Mouse (Mus musculus) frontal cortex, adult (tissue): ENCODE measurements around the gene Ldb2.

Experiments used
- ATAC-seq: cut with Nextera tagmentation; 2 replicates; pipeline ENCODE4 v1.9.2; 2017; ENCODE audit warnings: mild to moderate bottlenecking, moderate library complexity, mixed read lengths; ENCODE audit not compliant: low TSS enrichment

Ldb2 gene

GRCm38 (mm10) chr5:44799053-44799860, at the start of gene Ldb2:
Gene Ldb2, minus strand, starts transcription at chr5:44799680.
- ATAC-seq: peak; percentile 97

DNA sequence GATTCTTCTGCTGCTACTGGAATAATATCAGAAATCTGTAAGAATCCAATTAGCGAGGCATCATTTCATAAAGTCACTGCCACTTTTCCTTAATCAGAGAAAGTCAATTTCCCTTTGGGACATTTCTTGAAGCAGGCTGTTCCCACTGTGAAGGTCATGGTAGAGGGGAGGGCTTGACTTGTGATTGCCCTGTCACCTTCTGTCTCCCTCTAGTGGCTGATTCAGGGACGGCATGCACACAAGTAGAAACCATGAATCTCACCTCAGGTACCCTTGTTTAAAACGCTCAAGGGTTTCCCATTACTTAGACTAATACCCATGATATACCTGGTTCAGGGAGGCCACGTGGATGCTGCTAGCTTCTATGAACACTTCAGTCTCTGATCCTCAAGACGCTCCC, 31.8 kb upstream of the Ldb2 start:
- ATAC-seq: no peak

- ATAC-seq: no peak
Observed at GRCm38 (mm10) chr5:44815506-44815905, 16.0 kb upstream of the Ldb2 start.

DNA sequence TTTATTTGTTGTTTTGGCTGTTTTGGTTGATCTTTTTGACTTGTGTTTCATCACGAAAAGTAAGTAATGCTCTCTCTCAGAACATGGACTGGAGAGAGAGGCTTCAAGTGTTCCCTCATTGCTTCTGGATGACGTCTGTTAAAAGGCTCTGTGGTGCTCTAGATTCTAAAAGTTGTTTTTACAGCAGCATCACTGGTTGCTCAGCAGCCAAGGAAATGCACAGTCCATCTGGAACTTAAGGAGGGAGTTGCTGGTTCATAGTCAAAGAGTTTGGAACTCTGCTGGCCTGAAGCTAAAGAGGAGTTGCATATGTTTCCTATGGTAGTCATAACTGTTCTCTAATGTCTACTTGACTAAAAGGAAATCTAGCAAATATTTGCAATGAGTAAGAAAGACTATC, 6.5 kb upstream of the Ldb2 start:
- peak; percentile 94 for ATAC-seq

DNA sequence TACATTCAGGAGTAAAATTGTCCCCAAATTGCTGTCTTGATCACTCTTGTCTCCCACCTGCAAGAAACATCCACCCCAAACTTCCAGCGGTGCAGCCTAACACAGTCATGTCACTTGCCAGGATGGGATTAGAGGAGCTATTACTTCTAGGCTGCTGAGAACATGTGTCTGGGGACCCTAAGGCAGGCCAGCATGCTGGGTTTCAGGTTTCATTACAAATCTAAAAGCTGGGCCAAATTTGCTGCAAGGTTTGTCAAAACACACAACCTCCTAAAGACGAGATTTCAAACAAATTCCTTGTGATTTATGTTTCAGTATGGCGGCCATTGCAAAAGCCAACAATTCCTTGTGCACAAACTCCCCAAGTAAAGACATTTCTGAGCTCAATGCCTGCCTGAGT, 1.6 kb upstream of the Ldb2 start:
- ATAC-seq: no peak

DNA sequence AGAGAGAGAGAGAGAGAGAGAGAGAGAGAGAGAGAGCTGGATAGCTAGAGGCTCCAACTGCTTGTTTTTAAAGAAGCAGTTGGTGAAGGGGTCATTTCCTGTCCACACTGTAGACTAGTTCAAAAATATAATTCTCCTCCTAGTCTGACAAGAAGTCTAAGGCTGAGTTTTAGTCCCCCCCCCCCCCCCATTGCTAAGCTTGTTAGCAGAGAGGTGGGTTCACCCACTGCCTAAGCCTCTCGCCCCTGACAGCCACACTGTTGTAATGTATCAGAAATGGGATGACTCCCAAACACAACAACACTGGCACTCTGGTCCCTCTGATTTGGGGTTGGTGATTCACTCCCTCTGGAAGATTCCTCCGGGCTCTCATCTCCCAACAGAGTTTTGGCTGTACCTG, 381 bp upstream of the Ldb2 start:
- ATAC-seq: peak; percentile 40

- no peak for ATAC-seq
Observed at GRCm38 (mm10) chr5:44798493-44798892, 987 bp downstream of the Ldb2 start.

DNA sequence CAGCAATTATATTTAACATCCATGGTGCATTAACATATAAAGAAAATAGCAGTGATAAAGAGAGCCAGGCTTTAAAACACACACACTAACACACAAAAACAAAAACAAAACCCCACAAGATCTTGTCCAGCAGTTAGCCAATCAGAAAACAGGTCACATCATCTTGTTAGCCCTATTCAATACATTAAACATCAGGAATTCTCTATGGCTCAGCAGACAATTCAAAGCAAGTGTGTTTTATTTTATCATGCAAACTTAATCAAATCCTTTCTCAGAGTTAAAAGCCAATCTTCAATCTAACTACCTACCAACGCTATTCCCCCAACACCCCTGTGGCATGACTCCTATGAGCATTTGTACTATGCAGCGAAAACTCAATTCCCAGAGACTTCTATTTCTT, 1.4 kb downstream of the Ldb2 start:
- no peak for ATAC-seq

DNA sequence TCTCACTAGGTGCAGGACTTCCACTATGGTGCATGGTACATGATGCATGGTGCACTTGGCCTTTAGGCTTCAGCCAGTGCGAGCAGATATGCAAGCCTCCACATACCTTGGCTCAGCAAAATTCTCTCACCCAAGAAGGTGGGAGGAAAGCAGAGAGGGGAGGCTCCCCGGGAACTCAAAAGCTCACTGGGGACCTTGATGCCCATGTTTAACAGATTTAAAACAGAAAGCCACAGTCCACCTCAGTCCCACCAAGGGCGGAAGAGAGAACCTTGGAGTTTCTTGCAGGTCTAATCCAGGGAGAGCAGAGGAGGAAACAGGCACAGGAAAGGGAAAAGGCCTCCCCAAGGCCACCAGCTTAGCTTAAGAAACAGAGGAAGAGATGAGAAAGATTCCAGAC, 14.9 kb downstream of the Ldb2 start:
- peak; percentile 28; the same call in 1 of the 2 replicates for ATAC-seq

- peak; percentile 85 for ATAC-seq
Observed at GRCm38 (mm10) chr5:44779340-44779739, 20.1 kb downstream of the Ldb2 start.

DNA sequence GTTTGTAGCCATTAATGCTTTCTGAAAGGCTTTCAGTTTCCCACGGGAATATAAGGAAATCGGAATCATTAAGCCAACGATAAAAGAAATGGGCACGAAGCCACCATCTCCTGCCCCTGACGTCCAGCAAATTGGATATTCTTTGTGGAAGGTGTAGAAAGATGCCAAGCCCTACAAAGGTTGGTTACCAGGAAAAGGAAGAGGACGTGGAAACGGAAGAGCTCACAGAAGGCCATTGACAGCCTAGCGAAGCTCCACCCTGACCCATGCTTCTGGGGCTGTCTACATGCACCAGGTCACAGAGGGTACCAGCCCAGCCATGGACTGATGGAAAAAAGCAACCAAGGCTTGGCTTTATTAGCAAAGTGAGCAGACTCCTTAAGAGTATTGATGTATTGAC, 31.0 kb downstream of the Ldb2 start:
- no peak for ATAC-seq

- ATAC-seq: no peak
Observed at GRCm38 (mm10) chr5:44764911-44765310, 34.6 kb downstream of the Ldb2 start.

GRCm38 (mm10) chr5:44759178-44759577, 40.3 kb downstream of the Ldb2 start:
- no peak for ATAC-seq

DNA sequence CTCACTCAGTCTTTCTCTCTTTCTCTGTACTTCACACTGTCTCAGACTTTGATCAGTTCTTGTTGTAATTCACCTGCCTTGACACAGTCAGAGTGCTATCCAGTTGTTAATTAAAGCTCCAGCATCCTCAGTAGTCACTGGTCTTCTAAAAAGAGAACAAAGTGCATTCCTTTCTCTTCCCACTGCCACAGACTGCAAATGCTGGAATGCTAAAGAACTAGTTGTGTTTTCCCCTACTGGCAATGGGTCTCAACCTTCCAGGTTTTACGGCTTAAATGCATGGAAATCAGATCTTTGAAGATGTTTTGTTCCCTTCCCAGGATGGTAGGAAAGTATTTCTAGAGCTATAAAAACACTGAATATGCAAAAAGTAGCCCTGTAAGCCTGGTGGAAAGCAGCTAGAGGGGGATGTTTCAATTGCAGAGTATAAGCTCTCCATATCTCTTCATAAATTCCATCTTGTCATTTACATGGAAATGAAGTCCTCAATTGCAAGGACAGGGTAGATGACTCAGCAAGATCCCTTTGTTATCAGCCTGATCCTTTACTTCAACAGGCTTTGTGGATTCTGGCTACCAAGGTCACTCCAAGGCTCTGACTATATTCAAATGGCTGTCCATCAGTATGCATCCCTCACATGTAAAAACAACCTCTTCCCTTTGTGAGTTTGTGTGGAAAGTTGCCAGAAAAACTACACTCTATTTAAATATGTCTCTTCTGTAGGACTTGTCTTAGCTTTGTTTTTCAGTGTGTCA, 45.1 kb downstream of the Ldb2 start:
- ATAC-seq: peak; percentile 55

DNA sequence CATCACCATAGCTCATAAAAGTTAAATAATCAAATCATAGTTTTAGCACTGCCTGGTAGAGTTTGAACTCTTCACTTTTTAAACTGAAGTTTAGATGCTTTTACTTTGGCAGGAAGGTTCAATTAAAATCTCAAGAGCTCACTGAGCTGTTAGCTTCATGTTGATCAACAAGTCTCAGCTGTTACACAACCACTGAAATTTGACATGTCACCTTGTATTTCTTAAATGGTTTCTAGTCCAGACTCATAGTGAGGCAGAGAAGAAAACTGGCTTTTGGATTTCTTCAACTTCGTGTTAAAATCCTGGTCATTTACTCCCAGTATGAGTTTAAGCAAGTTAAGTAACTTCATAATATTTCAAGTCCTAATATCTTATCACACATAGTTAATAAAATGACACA, 53.8 kb downstream of the Ldb2 start:
- ATAC-seq: no peak

DNA sequence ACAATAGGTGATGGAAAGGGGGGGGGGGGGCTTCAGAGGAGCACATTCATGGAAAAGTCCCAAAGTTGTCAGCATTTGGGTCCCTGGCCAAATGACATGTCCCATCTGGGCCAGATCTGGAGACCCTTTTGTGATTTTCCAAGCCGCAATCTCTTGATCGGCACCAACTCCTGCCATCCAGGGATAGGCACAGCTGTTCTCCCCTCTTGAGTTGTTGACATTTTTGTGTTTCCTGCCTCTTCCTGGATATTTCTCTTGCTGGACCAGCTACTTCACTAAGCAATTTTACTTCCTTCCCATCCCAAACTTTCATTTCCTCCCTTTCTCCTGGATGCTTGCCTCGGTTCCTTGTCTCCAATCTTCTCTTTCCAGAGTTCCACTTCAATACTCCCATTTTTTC, 63.1 kb downstream of the Ldb2 start:
- ATAC-seq: no peak

DNA sequence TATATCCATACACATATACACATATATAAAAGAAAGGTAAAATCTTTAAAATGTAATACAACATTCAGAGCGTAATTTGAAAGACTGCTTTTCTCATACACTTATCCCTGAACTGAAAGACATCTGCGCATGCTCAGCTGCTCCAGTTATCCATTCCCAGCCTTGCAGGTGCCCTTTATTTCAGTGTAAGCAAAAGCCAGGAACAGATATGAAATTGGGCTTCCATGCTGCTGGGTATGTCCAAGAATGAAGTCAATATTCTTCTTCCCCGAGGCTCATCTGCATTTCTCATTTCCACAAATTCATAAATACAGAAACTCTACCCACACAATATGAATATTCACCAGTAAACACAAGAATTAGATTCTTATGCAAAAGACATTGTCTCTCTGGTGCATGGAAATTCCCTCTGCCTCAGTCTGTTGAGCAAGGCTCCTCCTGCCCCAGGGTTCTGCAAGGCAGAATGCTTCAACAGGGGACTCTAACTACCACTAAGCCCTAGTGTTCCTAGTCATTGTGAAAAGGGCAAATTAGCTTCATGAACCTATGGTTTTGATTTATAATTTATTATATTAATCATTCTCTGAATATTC, 65.3 kb downstream of the Ldb2 start:
- ATAC-seq: peak; percentile 84

GRCm38 (mm10) chr5:44729646-44730310, 69.7 kb downstream of the Ldb2 start:
- ATAC-seq: no peak

DNA sequence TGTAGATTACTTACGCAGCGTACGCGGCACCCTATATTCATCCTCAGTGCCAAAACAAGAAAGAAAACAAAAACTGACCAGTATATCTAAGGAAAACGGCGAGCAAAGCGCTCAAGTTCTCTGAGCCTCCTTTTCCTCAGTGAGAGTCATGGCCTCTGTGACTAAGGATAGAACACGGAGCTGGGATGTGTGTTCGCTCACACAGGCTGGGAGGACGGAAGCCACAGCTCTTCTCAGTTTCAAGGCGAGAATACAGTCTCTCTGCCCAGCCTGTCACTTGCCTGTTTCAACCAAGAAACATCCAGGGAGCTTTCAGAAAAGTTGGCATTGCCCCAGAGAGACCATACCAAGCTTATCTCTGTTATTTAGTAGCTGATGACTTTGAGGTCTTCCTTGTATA, 71.5 kb downstream of the Ldb2 start:
- ATAC-seq: peak; percentile 69

GRCm38 (mm10) chr5:44726546-44727476, 72.7 kb downstream of the Ldb2 start:
- peak; percentile 78 for ATAC-seq

DNA sequence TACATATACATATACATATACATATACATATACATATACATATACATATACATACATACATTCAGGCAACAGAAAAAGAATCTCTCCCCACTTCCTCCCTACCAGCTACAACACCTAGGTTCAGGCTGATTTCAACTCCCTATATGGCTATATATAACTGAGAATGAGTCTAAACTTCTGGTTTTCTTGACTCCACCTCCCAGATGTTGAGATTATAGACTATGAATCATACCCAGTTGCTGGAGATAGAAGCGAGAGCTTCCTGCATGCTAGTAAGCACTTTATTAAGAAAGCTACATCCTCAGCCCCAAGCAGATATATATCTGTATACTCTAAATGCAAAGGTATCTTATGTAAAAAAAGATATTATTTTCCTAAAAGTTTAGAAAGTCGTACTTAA, 74.0 kb downstream of the Ldb2 start:
- no peak for ATAC-seq
